Mouse (Mus musculus) heart, embryonic 14.5 days (tissue): ENCODE results near the gene Atp5f1. TPM values are rescaled to one million over a fixed set of nuclear protein-coding genes. Genes with fewer than 3 reads are reported as not detected.

ENCODE experiments used
- ATAC-seq: fragments of 200-750 bp; cut with Nextera tagmentation; 2 replicates; pipeline ENCODE4 v1.8.0; 2017; ENCODE audit warnings: low read depth, moderate TSS enrichment; ENCODE audit not compliant: insufficient number of reproducible peaks, insufficient read depth, low FRiP score
- H3K27ac ChIP-seq, 2 experiments: fragments of 200-500 bp in 1 of 2; fragments of 300-500 bp in 1 of 2; sonication (generic) in 1 of 2; replicated peaks in 1 of 2; 2 replicates each; pipeline ENCODE4 v1.5.1; 2012 to 2014; ENCODE audit warnings: low read depth in 2 of 2, low read length in 2 of 2, control low read depth in 1 of 2, mild to moderate bottlenecking in 1 of 2, mixed read lengths in 1 of 2; ENCODE audit not compliant: control insufficient read depth in 1 of 2, insufficient read depth in 1 of 2
- H3K27me3 ChIP-seq: fragments of 300-500 bp; sonication (generic); 2 replicates; pipeline ENCODE4 v1.6.1; 2014; ENCODE audit warnings: mild to moderate bottlenecking, low read length, control low read depth; ENCODE audit not compliant: control insufficient read depth, insufficient read depth
- H3K36me3 ChIP-seq: fragments of 300-500 bp; sonication (generic); 2 replicates; pipeline ENCODE4 v1.6.1; 2014; ENCODE audit warnings: mild to moderate bottlenecking, control low read depth, low read length, mixed read lengths; ENCODE audit not compliant: control insufficient read depth, insufficient read depth
- H3K4me1 ChIP-seq, 2 experiments: fragments of 200-500 bp in 1 of 2; fragments of 300-500 bp in 1 of 2; sonication (generic) in 1 of 2; 2 replicates each; pipeline ENCODE4 v1.6.1; 2012 to 2014; ENCODE audit warnings: low read length in 2 of 2, control low read depth in 1 of 2, mixed read lengths in 1 of 2; ENCODE audit not compliant: control insufficient read depth in 2 of 2, insufficient read depth in 2 of 2
- H3K4me2 ChIP-seq: fragments of 300-500 bp; sonication (generic); 2 replicates; pipeline ENCODE4 v1.6.1; 2014; ENCODE audit warnings: mild to moderate bottlenecking, low read length
- H3K4me3 ChIP-seq, 2 experiments: fragments of 200-500 bp in 1 of 2; fragments of 300-500 bp in 1 of 2; sonication (generic) in 1 of 2; 2 replicates each; pipeline ENCODE4 v1.5.1; 2012 to 2014; ENCODE audit warnings: low read length in 2 of 2, mild to moderate bottlenecking in 2 of 2, control low read depth in 1 of 2, low read depth in 1 of 2, moderate library complexity in 1 of 2; ENCODE audit not compliant: control insufficient read depth in 1 of 2, insufficient read depth in 1 of 2
- H3K9ac ChIP-seq: fragments of 300-500 bp; sonication (generic); 2 replicates; pipeline ENCODE4 v1.6.1; 2014; ENCODE audit warnings: mild to moderate bottlenecking, low read length
- H3K9me3 ChIP-seq: fragments of 300-500 bp; sonication (generic); 2 replicates; pipeline ENCODE4 v1.6.1; 2016; ENCODE audit warnings: low read length, control low read depth; ENCODE audit not compliant: control insufficient read depth
- WGBS: fragments of 180-500 bp; shearing (Covaris S2); extraction: QIAGEN DNeasy Blood & Tissue Kit; methylation state at CpG from one replicate; pipeline ENCODE4 v1.1.7; 2014; 5-methylcytosine and 5-hydroxymethylcytosine counted together
- polyA plus RNA-seq: library from polyadenylated mRNA; unstranded; fragments of >200 nt; fragmentation: Nextera tagmentation; extraction: Ambion mirVana; gene quantifications from 2 replicates; pipeline ENCODE4 v1.2.1, GENCODE M21; 2014

The Atp5f1 gene
- polyA plus RNA-seq, 1 experiment from 2014 or later: 907 TPM

- Histone ChIP-seq H3K9ac (peak overlapping the region; percentile 99; the same call in 1 of the 2 replicates), H3K36me3 (peaks cover 70% of the 10 kb centered on the region), H3K27ac (no peak overlapping the region), H3K27me3 (no peaks in the 10 kb centered on the region), H3K4me3 (peak overlapping the region in 1 of 2 experiments; percentile 91; a peak in 2 of 4 replicates), H3K9me3 (no peaks in the 10 kb centered on the region), H3K4me1 (peaks cover 0 to 31% of the 10 kb centered on the region in 2 experiments; a peak in 2 of 4 replicates), H3K4me2 (peak overlapping the region; percentile 80)
- WGBS: 88% methylated on average over 1 of the region's 1 CpGs
- no peak for ATAC-seq
Observed at GRCm38 (mm10) chr3:105957235-105957634, 2.7 kb downstream of the Atp5f1 start.

GRCm38 (mm10) chr3:105951348-105951747 is 8.6 kb downstream of the Atp5f1 start:
- H3K4me2 ChIP-seq: no peak overlapping the region
- WGBS: 90% methylated on average over 7 of the region's 7 CpGs
- no peaks in the 10 kb centered on the region for H3K9me3 ChIP-seq
- H3K4me3 ChIP-seq: no peak overlapping the region
- peaks cover 0 to 5% of the 10 kb centered on the region in 2 experiments; a peak in 1 of 4 replicates for H3K4me1 ChIP-seq
- no peak for ATAC-seq
- H3K27ac ChIP-seq: no peak overlapping the region
- H3K27me3 ChIP-seq: no peaks in the 10 kb centered on the region
- H3K36me3 ChIP-seq: peaks cover 95% of the 10 kb centered on the region
- no peak overlapping the region for H3K9ac ChIP-seq

- no peak for ATAC-seq
- 78% methylated on average over 4 of the region's 4 CpGs for WGBS
- Histone ChIP-seq H3K4me2 (no peak overlapping the region), H3K4me3 (no peak overlapping the region), H3K27me3 (no peaks in the 10 kb centered on the region), H3K9me3 (no peaks in the 10 kb centered on the region), H3K4me1 (peaks cover 2 to 8% of the 10 kb centered on the region in 2 experiments; a peak in 3 of 4 replicates), H3K36me3 (peaks cover 18% of the 10 kb centered on the region), H3K27ac (no peak overlapping the region), H3K9ac (no peak overlapping the region)
Observed at GRCm38 (mm10) chr3:105936111-105936510, 23.8 kb downstream of the Atp5f1 start.

- Histone ChIP-seq H3K27ac (peak overlapping the region; percentile 36 to 58; a peak in 3 of 4 replicates), H3K9me3 (no peaks in the 10 kb centered on the region), H3K4me3 (no peak overlapping the region), H3K36me3 (peaks cover 10% of the 10 kb centered on the region), H3K4me1 (peaks cover 2 to 8% of the 10 kb centered on the region in 2 experiments; a peak in 3 of 4 replicates), H3K4me2 (peak overlapping the region; percentile 9; the same call in 1 of the 2 replicates), H3K9ac (no peak overlapping the region), H3K27me3 (no peaks in the 10 kb centered on the region)
- WGBS: 35% methylated on average over 5 of the region's 5 CpGs
- peak; percentile 31 for ATAC-seq
Observed at GRCm38 (mm10) chr3:105935033-105935432, 24.9 kb downstream of the Atp5f1 start.

GRCm38 (mm10) chr3:105933926-105934325 is 26.0 kb downstream of the Atp5f1 start:
- Histone ChIP-seq H3K4me3 (no peak overlapping the region), H3K9me3 (no peaks in the 10 kb centered on the region), H3K27ac (no peak overlapping the region), H3K36me3 (peaks cover 10% of the 10 kb centered on the region), H3K4me1 (peaks cover 2 to 8% of the 10 kb centered on the region in 2 experiments; a peak in 3 of 4 replicates), H3K27me3 (no peaks in the 10 kb centered on the region), H3K4me2 (no peak overlapping the region), H3K9ac (no peak overlapping the region)
- 91% methylated on average over 6 of the region's 6 CpGs for WGBS
- no peak for ATAC-seq

- peak within 1 kb of the TSS; percentile 39 to 68 for H3K27ac ChIP-seq
- H3K4me2 ChIP-seq: no peak within 1 kb of the TSS; the same call in 1 of the 2 replicates
- WGBS: 69% methylated on average over 8 of the region's 8 CpGs
- peaks cover 5% of the 10 kb centered on the region; the same call in 1 of the 2 replicates for H3K36me3 ChIP-seq
- 0 out of 2 replicates have a peak, but pooled peaks have one; percentile 47 for ATAC-seq
- H3K9me3 ChIP-seq: no peaks in the 10 kb centered on the region
- peaks cover 2 to 8% of the 10 kb centered on the region in 2 experiments; a peak in 3 of 4 replicates for H3K4me1 ChIP-seq
- H3K4me3 ChIP-seq: no peak within 1 kb of the TSS
- no peaks in the 10 kb centered on the region for H3K27me3 ChIP-seq
- no peak within 1 kb of the TSS for H3K9ac ChIP-seq
Observed at GRCm38 (mm10) chr3:105932240-105933071, 27.4 kb downstream of the Atp5f1 start, which contains the start of gene I830077J02Rik. I830077J02Rik (minus strand) TSS chr3:105932664.

GRCm38 (mm10) chr3:105931095-105931494 is 28.8 kb downstream of the Atp5f1 start:
- Histone ChIP-seq H3K27ac (no peak overlapping the region), H3K9me3 (no peaks in the 10 kb centered on the region), H3K4me3 (no peak overlapping the region), H3K9ac (no peak overlapping the region), H3K4me1 (peaks cover 2 to 8% of the 10 kb centered on the region in 2 experiments; a peak in 3 of 4 replicates), H3K4me2 (no peak overlapping the region), H3K36me3 (no peaks in the 10 kb centered on the region), H3K27me3 (no peaks in the 10 kb centered on the region)
- no peak for ATAC-seq
- WGBS: 78% methylated on average over 2 of the region's 2 CpGs
